Mouse (Mus musculus) midbrain, embryonic 15.5 days (tissue): ENCODE measurements around the gene Slc22a8. TPM values are rescaled to one million over a fixed set of nuclear protein-coding genes. Genes with fewer than 3 reads are reported as not detected.

ENCODE experiments used
- ATAC-seq: fragments of 200-750 bp; cut with Nextera tagmentation; replicated peaks from 2 replicates; pipeline ENCODE4 v1.8.0; 2017; ENCODE audit warnings: moderate TSS enrichment
- H3K27ac ChIP-seq: fragments of 300-500 bp; sonication (generic); 2 replicates; pipeline ENCODE4 v1.5.1; 2015; ENCODE audit warnings: mild to moderate bottlenecking, inconsistent platforms
- H3K27me3 ChIP-seq: fragments of 300-500 bp; sonication (generic); replicated peaks from 2 replicates; pipeline ENCODE4 v1.6.1; 2015; ENCODE audit warnings: inconsistent platforms
- H3K36me3 ChIP-seq: fragments of 300-500 bp; sonication (generic); replicated peaks from 2 replicates; pipeline ENCODE4 v1.6.1; 2015; ENCODE audit warnings: inconsistent platforms
- H3K4me1 ChIP-seq: fragments of 300-500 bp; sonication (generic); 2 replicates; pipeline ENCODE4 v1.6.1; 2015; ENCODE audit warnings: inconsistent platforms
- H3K4me2 ChIP-seq: fragments of 300-500 bp; sonication (generic); 2 replicates; pipeline ENCODE4 v1.6.1; 2015; ENCODE audit warnings: inconsistent platforms, mild to moderate bottlenecking, moderate library complexity
- H3K4me3 ChIP-seq: fragments of 300-500 bp; sonication (generic); 2 replicates; pipeline ENCODE4 v1.5.1; 2015; ENCODE audit warnings: mild to moderate bottlenecking, inconsistent platforms
- H3K9ac ChIP-seq: fragments of 300-500 bp; sonication (generic); 2 replicates; pipeline ENCODE4 v1.6.1; 2015; ENCODE audit warnings: mild to moderate bottlenecking, inconsistent platforms
- H3K9me3 ChIP-seq: fragments of 300-500 bp; sonication (generic); 2 replicates; pipeline ENCODE4 v1.6.1; 2016; ENCODE audit warnings: inconsistent platforms
- WGBS: fragments of 180-500 bp; shearing (Covaris S2); methylation state at CpG from one replicate; pipeline ENCODE4 v1.1.7; 2015; ENCODE audit warnings: mixed read lengths; 5-methylcytosine and 5-hydroxymethylcytosine counted together
- polyA plus RNA-seq: library from polyadenylated mRNA; unstranded; fragments of >200 nt; fragmentation: Nextera tagmentation; extraction: Ambion mirVana; gene quantifications from 2 replicates; pipeline ENCODE4 v1.2.1, GENCODE M21; 2015

The Slc22a8 gene
- polyA plus RNA-seq = 12.1 and 13.5 TPM in 2 replicates

GRCm38 (mm10) chr19:8590954-8591353, at the start of gene Slc22a8:
Gene Slc22a8 (plus strand): TSS chr19:8591254.
- no peaks in the 10 kb centered on the region for H3K27me3 ChIP-seq
- 0 out of 2 replicates have a peak, but pooled peaks have one; percentile 25 for ATAC-seq
- H3K4me3 ChIP-seq = no peak within 1 kb of the TSS
- H3K4me1 ChIP-seq = no peaks in the 10 kb centered on the region
- WGBS = 51% methylated on average over 8 of the region's 8 CpGs
- H3K9ac ChIP-seq = no peak within 1 kb of the TSS
- H3K27ac ChIP-seq = peak within 1 kb of the TSS; percentile 26; the same call in 1 of the 2 replicates
- no peaks in the 10 kb centered on the region for H3K36me3 ChIP-seq
- no peaks in the 10 kb centered on the region for H3K9me3 ChIP-seq
- no peak within 1 kb of the TSS for H3K4me2 ChIP-seq

DNA sequence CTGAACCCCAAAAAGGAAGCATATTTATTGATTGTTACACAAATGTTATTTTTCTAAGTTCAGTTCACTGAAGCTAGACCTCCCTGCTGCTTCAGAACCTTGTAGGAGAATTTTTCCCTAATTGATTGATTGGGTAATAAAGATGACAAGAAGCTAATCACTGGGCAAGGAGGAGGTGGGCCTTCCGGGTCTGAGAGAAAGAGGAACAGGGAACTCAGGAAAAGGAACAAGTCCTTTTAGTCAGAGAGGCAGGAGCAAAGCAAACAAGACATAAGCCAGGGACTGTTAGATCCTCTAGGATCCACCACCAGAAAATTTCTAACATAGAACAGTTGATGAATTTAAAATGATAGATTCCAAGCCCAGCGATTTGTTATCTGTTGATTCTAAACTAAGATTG, 32.2 kb upstream of the Slc22a8 start:
- no peak overlapping the region for H3K27ac ChIP-seq

DNA sequence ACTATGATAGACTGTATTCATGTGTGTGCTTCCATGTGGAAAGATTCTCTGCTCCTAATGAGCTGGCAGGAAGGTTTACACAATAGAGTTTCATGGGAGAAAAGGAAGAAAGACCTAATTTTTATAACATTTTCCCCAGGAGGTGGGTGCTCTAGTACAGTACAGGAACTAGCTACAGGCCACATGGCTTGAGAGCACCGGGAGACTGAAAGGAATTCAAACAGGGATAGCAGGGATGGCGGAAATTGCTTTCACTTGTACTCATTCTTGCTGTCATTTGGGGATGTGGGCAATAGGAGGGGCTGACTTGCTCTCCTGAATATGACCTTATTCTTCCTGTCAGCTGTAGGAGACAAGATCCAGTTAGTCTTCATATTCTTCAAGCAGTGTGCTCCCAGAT, 27.0 kb upstream of the Slc22a8 start:
- Histone ChIP-seq H3K4me2 (no peak overlapping the region), H3K9ac (no peak overlapping the region), H3K27ac (no peak overlapping the region), H3K4me3 (no peak overlapping the region), H3K27me3 (no peaks in the 10 kb centered on the region), H3K9me3 (no peaks in the 10 kb centered on the region), H3K4me1 (no peaks in the 10 kb centered on the region), H3K36me3 (no peaks in the 10 kb centered on the region)
- no peak for ATAC-seq
- WGBS = 64% methylated on average over 2 of the region's 2 CpGs

More for the DNA sequence above, 32.2 kb upstream of the Slc22a8 start:
- H3K4me1 ChIP-seq = no peaks in the 10 kb centered on the region
- no peak overlapping the region for H3K4me2 ChIP-seq
- H3K9ac ChIP-seq = no peak overlapping the region
- H3K36me3 ChIP-seq = no peaks in the 10 kb centered on the region
- H3K4me3 ChIP-seq = no peak overlapping the region
- H3K9me3 ChIP-seq = no peaks in the 10 kb centered on the region
- WGBS = 85% methylated on average over 2 of the region's 2 CpGs
- H3K27me3 ChIP-seq = no peaks in the 10 kb centered on the region
- no peak for ATAC-seq

DNA sequence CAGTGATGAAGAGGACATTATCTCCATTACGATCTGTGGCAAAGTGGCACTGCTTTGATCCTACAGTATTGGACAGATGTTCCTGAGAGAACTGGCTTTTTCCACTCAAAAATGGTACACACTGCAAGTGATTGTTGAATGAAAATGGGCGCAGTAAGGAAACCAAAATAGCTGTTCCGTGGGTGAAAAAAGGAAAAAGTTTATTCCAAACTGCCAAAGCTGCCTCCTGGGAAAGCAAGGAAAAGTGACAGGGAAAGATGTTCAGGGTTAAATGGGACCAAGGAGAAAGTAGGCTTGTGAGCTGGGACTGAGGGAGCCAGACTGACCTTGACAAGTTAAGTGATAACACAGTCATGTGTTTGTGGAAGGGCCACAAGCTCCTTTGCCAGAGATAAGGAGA, 26.6 kb upstream of the Slc22a8 start:
- Histone ChIP-seq H3K4me1 (peaks cover 3% of the 10 kb centered on the region), H3K27ac (no peak overlapping the region), H3K36me3 (no peaks in the 10 kb centered on the region), H3K4me3 (no peak overlapping the region), H3K27me3 (no peaks in the 10 kb centered on the region), H3K9me3 (no peaks in the 10 kb centered on the region), H3K9ac (no peak overlapping the region), H3K4me2 (no peak overlapping the region)
- ATAC-seq = no peak
- WGBS = 74% methylated on average over 3 of the region's 3 CpGs

DNA sequence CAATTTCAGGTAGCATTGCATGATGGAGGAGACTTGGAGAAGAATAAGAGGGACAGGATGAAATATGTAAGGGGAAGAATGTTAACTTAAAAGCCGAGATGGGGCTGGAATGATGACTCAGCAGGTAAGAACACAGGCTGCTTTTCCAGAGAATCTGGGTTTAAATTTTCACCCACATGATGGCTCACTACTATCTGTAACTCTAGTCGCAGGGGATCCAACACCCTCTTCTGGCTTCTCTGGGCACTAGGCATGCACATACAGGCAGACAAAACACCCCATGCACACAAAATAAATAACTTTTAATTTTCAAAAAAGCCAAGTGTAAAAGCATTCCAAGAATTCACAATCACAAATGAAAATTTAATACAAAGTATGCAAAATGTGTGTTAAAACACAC, 25.8 kb upstream of the Slc22a8 start:
- ATAC-seq = no peak
- WGBS = 83% methylated on average over 2 of the region's 2 CpGs

GRCm38 (mm10) chr19:8565985-8566384, 25.1 kb upstream of the Slc22a8 start:
- Histone ChIP-seq H3K27me3 (no peaks in the 10 kb centered on the region), H3K4me1 (peaks cover 7% of the 10 kb centered on the region), H3K4me3 (no peak overlapping the region), H3K9me3 (no peaks in the 10 kb centered on the region), H3K27ac (no peak overlapping the region), H3K9ac (no peak overlapping the region), H3K4me2 (no peak overlapping the region), H3K36me3 (no peaks in the 10 kb centered on the region)
- WGBS = 15% methylated on average over 4 of the region's 4 CpGs
- ATAC-seq = no peak

More for the DNA sequence above, 25.8 kb upstream of the Slc22a8 start:
- H3K36me3 ChIP-seq = no peaks in the 10 kb centered on the region
- no peak overlapping the region for H3K27ac ChIP-seq
- no peak overlapping the region for H3K4me3 ChIP-seq
- peaks cover 7% of the 10 kb centered on the region for H3K4me1 ChIP-seq
- H3K27me3 ChIP-seq = no peaks in the 10 kb centered on the region
- H3K9me3 ChIP-seq = no peaks in the 10 kb centered on the region
- no peak overlapping the region for H3K9ac ChIP-seq
- H3K4me2 ChIP-seq = no peak overlapping the region

GRCm38 (mm10) chr19:8567104-8567880, 23.8 kb upstream of the Slc22a8 start:
- H3K4me3 ChIP-seq = no peak overlapping the region
- no peak overlapping the region for H3K27ac ChIP-seq
- WGBS = 62% methylated on average over 13 of the region's 13 CpGs
- ATAC-seq = 0 out of 2 replicates have a peak, but pooled peaks have one; percentile 27
- H3K9ac ChIP-seq = no peak overlapping the region
- no peaks in the 10 kb centered on the region for H3K36me3 ChIP-seq
- H3K9me3 ChIP-seq = no peaks in the 10 kb centered on the region
- H3K27me3 ChIP-seq = no peaks in the 10 kb centered on the region
- no peak overlapping the region for H3K4me2 ChIP-seq
- H3K4me1 ChIP-seq = peaks cover 7% of the 10 kb centered on the region

- Histone ChIP-seq H3K9me3 (no peaks in the 10 kb centered on the region), H3K4me2 (peak overlapping the region; percentile 57), H3K4me1 (peaks cover 7% of the 10 kb centered on the region), H3K36me3 (no peaks in the 10 kb centered on the region), H3K9ac (peak overlapping the region; percentile 42), H3K27ac (no peak overlapping the region), H3K4me3 (peak overlapping the region; percentile 29), H3K27me3 (no peaks in the 10 kb centered on the region)
- ATAC-seq = peak; percentile 61
- WGBS = 2% methylated on average over 14 of the region's 14 CpGs
Measured at GRCm38 (mm10) chr19:8569453-8569863, 21.6 kb upstream of the Slc22a8 start.

GRCm38 (mm10) chr19:8570341-8571040, 20.6 kb upstream of the Slc22a8 start:
- H3K4me1 ChIP-seq = peaks cover 7% of the 10 kb centered on the region
- no peak overlapping the region for H3K4me3 ChIP-seq
- no peak overlapping the region for H3K27ac ChIP-seq
- H3K27me3 ChIP-seq = no peaks in the 10 kb centered on the region
- no peak for ATAC-seq
- no peak overlapping the region for H3K4me2 ChIP-seq
- no peaks in the 10 kb centered on the region for H3K36me3 ChIP-seq
- no peaks in the 10 kb centered on the region for H3K9me3 ChIP-seq
- H3K9ac ChIP-seq = no peak overlapping the region
- 68% methylated on average over 2 of the region's 2 CpGs for WGBS

DNA sequence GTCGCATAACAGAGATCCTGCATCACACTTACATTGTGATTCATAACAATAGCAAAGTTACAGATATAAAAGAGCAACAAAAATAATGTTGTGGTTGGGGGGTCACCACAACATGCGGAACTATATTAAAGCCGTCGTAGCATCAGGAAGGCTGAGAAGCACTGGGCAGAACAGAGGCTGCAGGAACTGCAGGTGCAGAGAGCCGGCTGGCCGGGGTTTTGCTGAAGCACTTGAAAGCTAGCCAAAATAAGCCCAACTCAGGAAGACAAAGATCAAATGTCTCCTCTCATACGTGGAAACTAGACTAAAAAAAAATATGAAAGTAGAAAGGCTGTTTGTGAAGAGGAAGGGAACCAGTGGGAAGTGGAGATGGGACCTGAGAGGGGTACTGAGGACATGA, 19.3 kb upstream of the Slc22a8 start:
- WGBS = 74% methylated on average over 7 of the region's 7 CpGs
- Histone ChIP-seq H3K4me1 (peaks cover 7% of the 10 kb centered on the region), H3K4me3 (no peak overlapping the region), H3K4me2 (no peak overlapping the region), H3K9ac (no peak overlapping the region), H3K36me3 (no peaks in the 10 kb centered on the region), H3K9me3 (no peaks in the 10 kb centered on the region), H3K27ac (no peak overlapping the region), H3K27me3 (no peaks in the 10 kb centered on the region)
- ATAC-seq = no peak

- Histone ChIP-seq H3K4me2 (no peak overlapping the region), H3K9ac (no peak overlapping the region), H3K4me1 (peaks cover 7% of the 10 kb centered on the region), H3K27ac (no peak overlapping the region), H3K4me3 (no peak overlapping the region), H3K9me3 (no peaks in the 10 kb centered on the region), H3K36me3 (no peaks in the 10 kb centered on the region), H3K27me3 (no peaks in the 10 kb centered on the region)
- no peak for ATAC-seq
- WGBS = 42% methylated on average over 3 of the region's 3 CpGs
Measured at GRCm38 (mm10) chr19:8572485-8572884, 18.6 kb upstream of the Slc22a8 start.

DNA sequence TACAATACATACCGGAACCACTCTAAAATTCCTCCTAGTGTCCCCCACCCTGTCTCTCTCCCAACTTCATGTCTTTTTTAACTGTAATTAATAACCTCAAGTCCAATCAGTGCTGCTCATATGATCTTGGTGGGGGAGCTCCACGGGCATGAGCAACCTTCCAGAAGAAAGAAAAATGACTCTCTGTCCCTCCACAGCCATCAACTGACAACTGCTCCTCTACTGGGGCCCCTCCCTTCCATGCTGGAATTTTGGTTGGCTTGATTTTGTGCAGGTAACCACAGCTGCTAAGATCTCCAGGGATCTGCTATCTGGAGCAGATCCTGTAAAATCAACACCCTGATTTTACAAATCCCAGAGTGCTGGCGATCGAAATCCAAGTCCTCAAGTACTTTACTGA, 13.6 kb upstream of the Slc22a8 start:
- Histone ChIP-seq H3K9ac (no peak overlapping the region), H3K9me3 (no peaks in the 10 kb centered on the region), H3K27me3 (no peaks in the 10 kb centered on the region), H3K4me3 (no peak overlapping the region), H3K4me1 (peaks cover 4% of the 10 kb centered on the region), H3K4me2 (no peak overlapping the region), H3K27ac (no peak overlapping the region), H3K36me3 (no peaks in the 10 kb centered on the region)
- ATAC-seq = peak; percentile 8; the same call in 1 of the 2 replicates
- 95% methylated on average over 4 of the region's 4 CpGs for WGBS
